Mouse (Mus musculus) spleen, embryonic (tissue): ENCODE results near the gene Ddx6.

Source experiments
- CTCF ChIA-PET: fragments of 350-600 bp; sonication (Branson Sonifier 250); formaldehyde crosslinking; loops from one replicate; lab custom pipeline; 2022; lab: Charles Lee

Ddx6 gene

GRCm38 (mm10) chr9:44591595-44592188 lies 13.0 kb upstream of the Ddx6 start:
- CTCF ChIA-PET: interaction anchor here (0.6 kb wide), 1 partner anchor 10 kb away, joined by 3 read pairs; no protein-coding TSS in a partner anchor

GRCm38 (mm10) chr9:44593221-44593620 lies 11.5 kb upstream of the Ddx6 start:
- CTCF ChIA-PET: interaction anchor here (0.6 to 0.9 kb wide), 2 partner anchors 9 to 10 kb away, joined by 3 to 6 read pairs; no protein-coding TSS in a partner anchor

DNA sequence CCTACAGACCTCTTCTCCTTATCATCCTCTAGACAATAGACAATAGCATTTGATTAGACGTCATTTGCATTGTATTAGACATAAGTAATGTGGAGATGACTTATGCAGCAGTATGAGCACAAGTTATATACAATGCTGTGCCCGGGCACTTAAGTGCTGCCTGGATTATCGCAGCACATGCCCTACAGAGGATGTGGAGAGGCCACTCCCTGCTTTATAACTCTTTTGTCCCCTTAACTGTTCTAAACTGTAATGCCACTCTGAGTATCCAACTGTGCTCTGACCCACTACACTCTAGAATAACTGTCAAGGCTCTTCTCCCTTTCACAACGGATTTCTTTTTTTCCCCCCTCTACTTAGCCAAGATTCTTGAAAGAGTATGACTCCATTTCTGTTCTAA lies 10.8 kb upstream of the Ddx6 start:
- CTCF ChIA-PET: interaction anchor here (0.9 kb wide), 1 partner anchor 9 kb away, joined by 3 read pairs; no protein-coding TSS in a partner anchor

- CTCF ChIA-PET: interaction anchor here (0.7 kb wide), 1 partner anchor 49 kb away, joined by 4 read pairs; no protein-coding TSS in a partner anchor
These were observed 9.7 kb upstream of the Ddx6 start for GRCm38 (mm10) chr9:44594901-44595536.

DNA sequence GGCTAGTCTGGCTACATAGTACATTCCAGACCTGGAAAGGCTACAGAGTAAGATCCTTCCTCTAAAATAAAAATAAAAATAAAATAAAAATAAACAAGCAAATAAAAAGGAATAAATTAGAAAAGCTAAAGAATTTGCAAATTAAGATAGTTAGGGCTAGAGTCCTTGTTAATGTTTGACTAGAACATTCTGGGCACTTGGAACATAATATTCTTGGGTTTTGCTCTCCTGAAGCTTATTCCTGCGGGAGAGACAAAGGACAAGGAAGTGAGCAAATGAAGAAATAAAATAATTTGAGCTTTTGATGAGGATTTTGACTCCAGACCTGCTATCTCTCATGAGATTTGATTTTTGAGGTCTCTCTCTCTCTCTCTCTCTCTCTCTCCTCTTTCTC lies 9.2 kb upstream of the Ddx6 start:
- CTCF ChIA-PET: interaction anchor here (0.7 kb wide), 1 partner anchor 48 kb away, joined by 4 read pairs; no protein-coding TSS in a partner anchor

DNA sequence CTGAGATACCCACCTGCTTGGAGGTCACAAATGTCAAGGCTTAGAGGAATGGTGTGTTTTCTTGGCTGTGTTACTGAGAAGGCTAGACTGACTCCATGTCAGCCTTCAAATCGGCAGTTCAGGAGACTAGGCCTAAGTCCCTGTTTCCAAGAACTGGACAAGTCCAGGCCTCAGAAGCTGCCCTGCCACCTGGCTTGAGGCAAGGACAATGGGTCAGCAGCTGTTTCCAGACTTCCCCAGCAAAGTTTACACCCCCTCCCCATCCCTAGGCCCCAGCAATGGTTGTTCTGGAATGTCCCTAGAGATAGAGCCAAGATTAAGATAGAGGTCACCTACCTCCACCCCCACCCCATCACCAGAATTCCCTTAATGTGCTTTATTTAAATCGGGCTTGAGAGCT lies 7.0 kb upstream of the Ddx6 start:
- CTCF ChIA-PET: interaction anchor here (0.6 to 0.8 kb wide), 2 partner anchors 114 to 1358 kb away, joined by 4 to 15 read pairs; partner anchors contain the start of gene Oaf

DNA sequence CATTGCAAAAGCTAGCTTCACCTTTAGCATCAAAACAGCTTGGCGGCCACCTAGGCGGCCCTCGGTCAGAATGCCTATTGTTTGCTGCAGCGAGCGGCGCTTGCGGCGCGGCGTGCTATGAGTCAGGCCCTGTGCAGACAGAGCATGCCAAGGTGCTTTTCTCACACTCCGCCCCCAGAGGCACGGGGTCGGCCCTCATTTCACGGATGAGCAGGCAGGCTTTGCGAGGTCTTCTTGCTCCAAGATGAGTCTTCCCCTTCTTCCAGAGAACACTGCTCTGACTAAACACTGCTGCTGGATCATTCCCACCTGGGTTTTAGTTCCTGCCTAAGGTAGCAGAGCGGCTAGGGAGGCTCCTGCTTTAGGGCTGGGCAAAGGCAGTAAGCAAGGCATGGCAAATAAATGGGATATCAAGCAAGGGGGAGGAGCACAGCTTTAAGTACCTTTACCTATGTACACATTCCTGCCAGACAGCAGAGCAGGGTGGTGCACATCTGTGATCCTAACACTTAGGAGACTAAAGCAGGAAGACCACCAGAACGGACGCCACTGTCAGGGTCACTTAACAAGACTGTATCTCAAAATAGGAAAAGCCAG lies 5.7 kb upstream of the Ddx6 start:
- CTCF ChIA-PET: interaction anchor here (0.6 to 1.3 kb wide), 2 partner anchors 10 to 73 kb away, joined by 3 to 5 read pairs; no protein-coding TSS in a partner anchor

DNA sequence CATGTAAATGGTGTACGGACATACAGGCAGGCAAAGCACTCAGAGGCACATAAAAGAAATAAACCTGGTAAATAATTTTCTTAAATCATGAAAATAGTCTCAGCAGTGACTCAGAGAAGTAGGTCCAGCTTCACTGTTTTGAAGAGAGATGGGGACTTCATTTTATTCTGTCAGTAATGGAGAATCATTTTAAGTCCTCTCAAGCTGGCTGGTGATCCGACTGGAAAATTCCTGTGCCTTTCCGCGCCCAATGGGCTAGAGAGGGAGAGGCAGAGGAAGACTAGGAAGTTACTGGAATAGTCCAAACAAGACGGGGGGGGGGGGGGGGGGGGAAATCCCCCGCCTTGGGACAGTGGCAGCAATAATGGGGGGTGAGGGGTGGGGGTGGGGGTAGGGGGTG lies 5.1 kb upstream of the Ddx6 start:
- CTCF ChIA-PET: interaction anchor here (0.6 to 1.3 kb wide), 2 partner anchors 11 to 74 kb away, joined by 3 to 5 read pairs; no protein-coding TSS in a partner anchor

DNA sequence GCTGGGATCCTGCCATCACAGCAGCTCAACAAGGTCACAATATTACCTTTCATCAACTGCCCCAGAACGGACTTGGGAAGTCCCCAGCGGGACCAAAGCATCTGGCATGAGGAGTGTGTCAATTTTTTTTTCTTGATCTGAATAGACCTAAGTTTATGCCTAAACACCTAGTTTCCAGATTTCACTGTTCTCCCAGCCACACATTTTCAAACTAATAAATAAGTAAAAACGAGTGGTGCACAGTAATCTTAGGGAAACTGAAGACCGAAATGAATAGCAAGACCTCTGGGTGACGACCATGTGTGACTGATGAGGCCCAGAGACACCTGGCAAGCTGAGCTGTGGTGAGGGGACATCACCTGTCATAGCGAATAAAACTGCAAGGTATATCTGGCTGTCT lies 3.9 kb upstream of the Ddx6 start:
- CTCF ChIA-PET: interaction anchor here (0.7 to 1.1 kb wide), 2 partner anchors 9 to 223 kb away, joined by 3 to 7 read pairs; no protein-coding TSS in a partner anchor

DNA sequence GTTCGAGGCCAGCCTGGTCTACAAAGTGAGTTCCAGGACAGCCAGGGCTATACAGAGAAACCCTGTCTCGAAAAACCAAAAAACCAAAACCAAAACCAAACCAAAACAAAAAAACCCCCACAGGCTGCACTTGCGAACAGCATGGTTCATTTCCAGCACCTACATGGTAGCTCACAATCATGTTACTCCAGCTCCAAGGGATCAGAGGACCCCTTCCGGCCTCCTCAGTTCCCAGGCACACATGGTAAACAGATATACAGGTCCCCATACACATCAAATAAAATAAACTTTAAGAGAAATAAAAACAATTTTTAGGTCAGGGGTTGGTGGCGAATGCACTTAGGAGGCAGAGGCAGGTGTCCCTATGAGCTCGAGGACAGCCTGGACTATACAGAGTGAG lies 1.9 kb upstream of the Ddx6 start:
- CTCF ChIA-PET: interaction anchor here (0.6 to 1.3 kb wide), 4 partner anchors 9 to 77 kb away, joined by 3 to 10 read pairs (median 3); no protein-coding TSS in a partner anchor

DNA sequence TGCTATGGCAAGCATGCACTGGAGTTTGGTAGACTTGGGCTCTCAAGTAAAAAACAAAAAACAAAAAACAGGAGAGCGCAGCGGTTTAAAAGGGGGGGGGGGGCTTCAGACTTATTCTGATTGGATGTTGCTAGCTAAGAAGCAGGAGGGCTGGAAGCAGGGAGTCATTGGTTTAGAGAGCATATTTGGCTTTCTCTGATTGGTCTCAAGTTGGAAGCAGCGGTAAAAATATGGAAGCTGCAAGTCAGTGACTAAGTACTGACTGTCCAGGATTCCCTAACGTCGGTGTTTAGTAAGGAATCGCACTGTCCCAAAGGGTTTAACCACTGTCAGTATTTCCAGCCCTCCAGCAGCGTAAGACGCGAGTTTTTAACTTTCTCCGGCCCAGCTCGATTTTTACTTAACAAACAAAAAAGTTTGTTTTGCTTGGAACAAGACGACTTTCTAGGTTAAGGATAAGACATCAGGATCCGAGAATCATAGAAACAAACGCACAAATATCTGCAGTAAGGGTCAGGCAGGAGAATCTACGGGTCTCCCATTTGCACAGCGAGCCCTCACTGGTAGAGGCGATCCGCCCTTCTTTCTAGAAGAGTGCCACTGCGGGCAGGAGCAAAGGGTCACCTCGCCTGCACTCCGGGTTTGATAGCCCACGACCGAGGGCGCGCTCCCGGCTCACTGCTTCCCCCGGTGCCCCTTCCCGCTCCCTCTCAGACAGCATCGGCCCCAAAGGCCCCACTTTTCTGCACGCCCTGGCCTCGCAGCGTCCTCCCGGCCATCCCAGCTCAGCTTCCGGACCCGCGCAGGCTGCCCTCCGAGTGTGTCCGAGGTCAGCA lies 1.0 kb upstream of the Ddx6 start:
- CTCF ChIA-PET: interaction anchor here (0.8 to 1.3 kb wide), 5 partner anchors 10 to 89 kb away, joined by 3 to 10 read pairs (median 3); no protein-coding TSS in a partner anchor

DNA sequence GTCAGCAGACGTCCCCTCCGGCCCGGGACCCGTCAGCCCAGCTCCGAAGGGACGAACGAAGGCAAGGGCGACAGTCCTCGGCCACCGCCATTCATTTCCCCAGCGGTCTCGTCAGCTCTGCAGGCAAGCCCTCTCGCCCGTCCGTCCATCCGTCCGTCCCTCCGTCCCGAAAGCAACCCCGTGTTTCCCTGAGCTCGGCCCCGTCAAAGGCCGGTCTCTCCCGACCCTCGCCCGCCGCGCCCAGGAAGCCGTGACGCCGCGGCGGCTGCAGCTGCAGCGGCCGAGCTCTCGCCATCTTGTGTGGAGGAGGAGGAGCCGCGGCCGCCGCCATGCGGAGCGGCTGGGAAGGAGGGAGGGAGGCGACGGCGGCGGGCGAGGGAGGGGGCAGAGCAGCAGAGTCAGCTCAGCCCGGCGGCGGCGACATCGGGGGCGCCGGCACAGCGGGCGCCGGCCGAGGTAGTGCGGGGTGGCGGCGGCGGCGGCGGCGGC lies 358 bp upstream of the Ddx6 start:
- CTCF ChIA-PET: interaction anchor here (0.8 to 1.0 kb wide), 3 partner anchors 38 to 90 kb away, joined by 3 to 5 read pairs (median 4); no protein-coding TSS in a partner anchor

GRCm38 (mm10) chr9:44605616-44606165 lies 999 bp downstream of the Ddx6 start:
- CTCF ChIA-PET: interaction anchor here (0.6 to 1.1 kb wide), 3 partner anchors 8 to 87 kb away, joined by 3 to 4 read pairs (median 3); no protein-coding TSS in a partner anchor

- CTCF ChIA-PET: interaction anchor here (0.7 to 0.8 kb wide), 3 partner anchors 17 to 82 kb away, joined by 3 to 7 read pairs (median 6); no protein-coding TSS in a partner anchor
These were observed 2.0 kb downstream of the Ddx6 start for GRCm38 (mm10) chr9:44606646-44607045.

GRCm38 (mm10) chr9:44607306-44607705 lies 2.6 kb downstream of the Ddx6 start:
- CTCF ChIA-PET: no interaction called here

GRCm38 (mm10) chr9:44610371-44610770 lies 5.7 kb downstream of the Ddx6 start:
- CTCF ChIA-PET: no interaction called here

DNA sequence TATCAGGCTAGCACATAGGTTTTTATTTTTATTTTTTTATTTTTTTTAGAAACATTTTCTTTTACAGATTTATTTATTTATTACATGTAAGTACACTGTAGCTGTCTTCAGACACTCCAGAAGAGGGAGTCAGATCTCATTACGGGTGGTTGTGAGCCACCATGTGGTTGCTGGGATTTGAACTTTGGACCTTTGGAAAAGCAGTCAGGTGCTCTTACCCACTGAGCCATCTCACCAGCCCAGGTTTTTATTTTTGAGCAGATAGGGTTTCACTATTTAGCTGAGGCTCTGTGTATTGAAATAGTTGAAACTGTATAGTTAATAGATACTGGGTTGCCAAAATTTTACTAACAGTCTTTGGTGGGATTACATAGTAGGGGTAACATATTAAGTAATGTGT lies 8.4 kb downstream of the Ddx6 start:
- CTCF ChIA-PET: interaction anchor here (0.5 to 1.0 kb wide), 3 partner anchors 8 to 61 kb away, joined by 3 to 7 read pairs (median 4); no protein-coding TSS in a partner anchor

DNA sequence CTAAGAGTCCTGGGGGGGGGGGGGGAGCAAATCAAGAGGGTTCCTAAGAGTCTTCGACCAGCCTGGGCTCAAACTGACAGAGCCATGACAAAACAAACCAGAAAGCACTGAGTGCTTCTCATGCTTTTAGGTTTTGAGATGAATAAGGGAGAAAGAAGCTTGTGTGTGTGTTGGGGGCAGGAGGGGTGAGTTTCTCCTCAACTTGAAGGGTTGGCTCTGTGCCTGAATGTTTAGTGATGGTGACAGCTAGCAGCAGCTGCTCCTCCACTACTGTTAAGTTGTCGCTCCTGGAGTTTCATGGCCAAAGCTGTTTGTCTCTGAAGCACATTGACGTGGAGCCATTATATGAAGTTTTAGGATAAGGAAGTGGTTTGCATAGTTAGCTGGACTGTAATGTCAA lies 16.4 kb downstream of the Ddx6 start:
- CTCF ChIA-PET: interaction anchor here (0.7 to 1.0 kb wide), 3 partner anchors 14 to 110 kb away, joined by 3 read pairs; no protein-coding TSS in a partner anchor

DNA sequence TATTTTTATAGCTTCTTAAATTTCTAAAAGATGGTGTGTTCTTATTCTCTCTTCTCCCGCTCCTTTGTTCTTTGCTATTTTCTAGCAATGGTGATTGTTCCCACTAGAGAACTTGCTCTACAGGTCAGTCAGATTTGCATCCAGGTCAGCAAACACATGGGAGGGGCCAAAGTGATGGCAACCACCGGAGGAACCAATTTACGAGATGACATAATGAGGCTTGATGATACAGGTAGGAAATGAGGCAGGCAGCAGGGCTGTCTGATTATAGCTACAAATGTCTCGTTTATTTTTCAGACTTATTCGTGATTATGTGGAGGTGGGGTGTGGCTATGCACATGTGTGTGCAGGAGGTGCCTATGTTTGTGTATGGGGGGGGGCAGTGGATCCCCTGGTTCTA lies 19.7 kb downstream of the Ddx6 start:
- CTCF ChIA-PET: interaction anchor here (0.5 to 1.1 kb wide), 4 partner anchors 17 to 108 kb away, joined by 3 to 16 read pairs (median 6); no protein-coding TSS in a partner anchor

GRCm38 (mm10) chr9:44626268-44626667 lies 21.6 kb downstream of the Ddx6 start:
- CTCF ChIA-PET: interaction anchor here (0.7 kb wide), 1 partner anchor 21 kb away, joined by 4 read pairs; no protein-coding TSS in a partner anchor
